Mouse (Mus musculus): Measurements from ENCODE around the gene Glrx5.

Gene Glrx5

DNA sequence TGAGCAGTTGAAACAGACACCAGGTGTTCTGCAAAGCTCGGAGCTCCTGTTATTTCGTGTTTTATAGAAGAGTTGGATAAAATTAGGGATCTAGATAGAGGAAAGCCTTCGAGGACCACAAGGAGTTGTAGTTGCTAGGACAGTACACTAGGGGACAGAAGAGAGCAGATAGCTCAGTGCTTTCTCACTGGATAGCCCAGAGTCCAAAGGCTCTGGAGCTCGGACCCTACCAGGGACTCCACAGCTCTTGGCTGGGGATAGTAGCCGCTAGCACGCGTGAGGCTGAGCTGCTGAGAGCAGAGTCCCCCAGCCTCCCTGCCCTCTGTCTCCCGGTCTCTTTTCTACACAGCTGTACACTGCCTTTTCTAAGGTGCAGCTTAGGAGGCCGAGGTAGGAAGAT lies 41.2 kb downstream of the Glrx5 start:
- DNase-seq (ENCODE audit: low read depth, low spot score), result no peak

DNA sequence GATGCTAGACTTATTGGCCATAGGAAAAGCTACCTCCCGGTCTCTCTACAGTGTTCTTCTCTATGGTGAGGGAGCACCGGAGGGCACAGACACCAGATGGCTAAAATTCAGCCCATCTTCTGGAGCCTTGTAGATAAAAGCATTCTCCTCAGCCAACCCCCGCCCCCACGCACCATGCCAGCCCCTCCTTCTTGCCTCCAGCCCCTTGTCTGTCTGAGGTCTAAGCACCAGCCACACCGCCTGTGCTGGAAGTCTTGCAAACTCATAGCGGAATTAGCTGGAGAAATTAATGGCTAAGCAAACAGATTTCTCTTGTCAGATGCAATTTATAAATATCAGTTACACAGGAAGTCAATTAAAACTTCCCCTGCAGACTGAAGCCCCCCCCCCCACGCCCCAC lies 43.0 kb downstream of the Glrx5 start:
- no peak for DNase-seq (ENCODE audit: low read depth, low spot score)

DNA sequence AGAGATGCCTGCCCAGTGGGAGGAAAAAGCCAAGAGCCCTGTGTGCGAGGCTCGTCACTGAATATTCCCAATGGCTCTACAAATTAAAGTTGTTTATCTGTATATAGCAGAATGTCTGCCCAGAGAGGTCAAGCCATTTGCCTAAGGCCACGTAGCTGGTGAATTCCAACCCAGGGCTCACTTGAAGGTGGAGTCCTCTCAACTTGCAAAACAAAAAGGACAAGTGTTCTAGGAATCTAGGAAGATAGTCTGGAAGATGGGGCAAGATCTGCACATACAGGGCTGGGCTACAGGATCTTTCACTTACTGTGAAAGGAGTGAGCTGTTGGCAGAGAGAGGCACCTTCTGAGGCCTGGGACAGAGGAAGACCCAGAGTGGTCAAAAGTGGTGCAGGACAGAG lies 44.0 kb downstream of the Glrx5 start:
- DNase-seq (ENCODE audit: low read depth, low spot score), result no peak

DNA sequence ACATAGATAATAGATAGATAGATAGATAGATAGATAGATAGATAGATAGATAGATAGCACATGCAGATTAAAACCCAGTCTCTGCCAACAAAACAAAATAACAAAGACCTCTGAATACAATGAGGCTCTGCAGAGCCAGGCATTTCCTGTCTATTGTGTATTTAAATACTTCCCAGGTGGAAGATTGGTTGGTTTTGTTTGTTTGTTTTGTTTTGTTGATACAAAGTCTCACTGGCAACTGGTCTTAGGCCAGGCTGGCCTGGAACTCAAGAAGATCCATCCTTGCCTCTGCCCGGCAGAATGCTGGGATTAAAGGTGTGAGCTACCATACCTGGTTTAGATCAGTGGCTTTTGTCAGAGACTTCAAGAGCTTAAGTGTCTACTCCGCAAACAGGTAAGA lies 44.7 kb downstream of the Glrx5 start:
- no peak for DNase-seq (ENCODE audit: low read depth, low spot score)

DNA sequence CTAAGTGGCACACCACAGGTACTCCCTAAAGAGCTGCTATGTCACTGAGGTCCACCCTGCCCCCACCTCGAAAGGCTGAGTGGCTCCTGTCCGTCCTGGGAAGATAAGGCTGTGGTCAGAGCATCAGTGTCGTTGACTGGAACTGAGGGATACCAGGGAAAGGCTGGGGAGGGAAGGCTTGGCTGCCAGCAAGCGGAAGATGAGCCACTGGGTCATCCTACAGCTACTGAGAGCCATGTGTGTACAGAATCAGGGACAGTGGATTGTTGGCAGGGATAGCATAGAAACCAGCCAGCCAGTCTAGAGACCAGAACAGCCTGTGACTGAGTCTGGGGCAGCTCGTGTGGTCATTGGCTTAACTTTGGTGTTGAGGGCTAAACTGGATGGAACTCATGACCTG lies 51.7 kb downstream of the Glrx5 start:
- DNase-seq (ENCODE audit: low read depth, low spot score), result no peak

DNA sequence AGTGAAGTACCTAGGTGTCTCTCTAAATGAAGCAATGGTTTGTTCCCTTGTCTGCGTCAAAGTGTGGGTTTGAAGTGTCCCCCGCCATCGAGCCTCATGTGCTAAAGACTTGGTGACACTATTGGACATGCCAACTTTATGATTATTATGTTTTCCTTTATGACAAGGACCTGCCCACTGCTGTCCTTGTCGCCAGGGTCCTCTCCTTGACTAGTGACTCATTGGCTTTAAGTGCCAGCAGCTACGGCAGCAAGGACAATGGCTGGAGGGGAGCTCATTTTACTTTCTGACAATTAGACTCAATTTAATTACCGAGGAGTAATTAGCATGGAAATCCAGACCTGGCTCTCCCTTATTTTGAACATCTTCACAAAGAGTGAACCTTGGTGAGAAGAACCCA lies 52.3 kb downstream of the Glrx5 start:
- DNase-seq (ENCODE audit: low read depth, low spot score), result no peak

DNA sequence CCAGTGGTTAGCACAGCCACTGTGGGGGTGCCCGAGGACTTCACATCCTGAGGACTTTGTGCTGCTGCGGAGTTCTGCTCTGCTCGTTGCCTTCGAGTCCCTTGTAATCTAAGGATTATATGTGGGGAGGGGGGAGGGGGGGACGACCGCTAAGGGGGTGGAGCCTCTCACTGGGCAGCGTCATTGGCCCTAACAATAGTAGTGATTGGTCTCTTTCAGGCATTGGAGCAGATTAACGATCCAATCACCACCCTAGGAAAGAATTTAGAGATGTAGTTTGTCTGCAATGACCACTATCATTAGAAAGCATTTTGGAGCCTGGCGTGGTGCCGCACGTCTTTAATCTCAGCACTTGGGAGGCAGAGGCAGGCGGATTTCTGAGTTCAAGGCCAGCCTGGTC lies 52.8 kb downstream of the Glrx5 start:
- DNase-seq (ENCODE audit: low read depth, low spot score), result no peak

DNA sequence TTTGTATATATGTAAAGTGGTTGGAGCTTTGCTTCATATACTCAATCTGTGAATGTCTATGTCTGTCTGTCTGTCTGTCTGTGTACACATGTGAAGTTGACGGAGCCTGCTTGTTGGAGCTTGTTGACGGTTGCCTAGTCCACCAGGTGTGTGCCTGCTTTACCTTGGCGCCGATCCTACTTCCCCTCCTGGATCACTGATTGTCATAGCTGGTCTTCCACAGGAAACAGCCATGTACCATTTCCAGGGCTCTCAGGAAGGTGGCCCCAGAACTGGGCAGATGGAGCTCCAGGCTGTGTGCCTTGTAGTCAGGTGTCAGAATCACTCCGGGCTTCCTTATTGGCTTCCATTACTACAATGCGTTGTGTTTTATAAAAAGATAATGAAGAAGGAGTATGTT lies 54.3 kb downstream of the Glrx5 start:
- DNase-seq (ENCODE audit: low read depth, low spot score), result no peak

DNA sequence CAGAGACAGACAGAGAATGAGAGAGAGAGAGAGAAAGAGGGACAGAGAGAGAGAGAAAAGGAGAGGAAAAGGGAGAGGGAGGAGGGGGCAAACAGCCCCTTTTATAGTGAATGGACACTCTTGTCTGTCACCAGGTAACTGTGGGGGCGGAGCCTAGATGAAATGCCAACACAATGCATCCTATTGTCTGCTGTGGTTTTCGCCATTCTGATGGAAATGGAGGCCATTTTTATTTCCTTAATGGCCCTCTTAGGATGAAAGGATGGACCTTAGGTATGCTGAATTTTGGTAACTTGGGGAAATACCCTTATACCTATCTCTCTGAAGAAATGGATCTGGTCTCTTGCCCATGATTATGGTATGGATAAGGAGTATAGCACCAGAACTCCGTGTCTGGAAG lies 54.9 kb downstream of the Glrx5 start:
- no peak for DNase-seq (ENCODE audit: low read depth, low spot score)

DNA sequence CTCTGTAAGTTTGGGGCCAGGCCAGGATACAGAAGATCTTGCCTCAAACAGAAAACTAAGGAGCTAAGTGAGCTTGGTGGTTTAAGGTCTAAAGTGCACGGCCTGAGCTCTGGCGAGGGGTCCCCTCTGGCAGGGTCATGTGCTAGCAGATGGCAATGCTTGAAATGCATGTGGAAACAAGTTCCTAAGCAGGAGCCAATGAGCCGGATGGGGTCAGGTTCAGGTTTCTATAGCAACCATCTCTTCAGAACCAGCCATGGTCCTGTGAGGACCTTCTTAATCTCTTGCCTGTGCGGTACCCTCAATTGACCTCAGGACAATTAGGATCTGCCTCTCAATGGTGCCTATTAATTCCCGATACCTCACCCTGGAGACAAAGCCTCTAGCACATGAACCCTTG lies 56.7 kb downstream of the Glrx5 start:
- DNase-seq (ENCODE audit: low read depth, low spot score), result no peak

DNA sequence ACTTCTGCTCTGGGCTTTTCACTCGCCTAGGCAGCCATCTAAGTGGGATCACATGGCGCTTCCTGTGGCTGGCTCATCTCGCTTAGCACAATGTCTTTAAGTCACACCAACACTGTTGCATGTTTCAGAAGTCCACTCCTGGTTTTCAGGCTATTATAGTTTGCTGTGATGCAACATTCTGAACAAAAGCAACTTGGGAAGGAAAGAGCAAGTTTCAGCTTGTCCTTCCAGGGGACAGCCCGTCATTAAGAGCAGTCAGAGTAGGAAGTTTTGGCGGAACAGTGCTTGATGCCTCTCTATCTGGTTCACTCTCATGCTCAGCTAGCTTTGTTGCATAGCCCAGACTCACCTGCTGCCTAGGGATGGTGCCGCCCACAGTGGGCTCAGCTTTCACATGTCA lies 59.1 kb downstream of the Glrx5 start:
- DNase-seq (ENCODE audit: low read depth, low spot score), result no peak

All from telencephalon, adult 2 months (tissue).